In genomic region chr7:96856518-96856917, GRCm38 (mm10) we compare ENCODE assay signal across 20 mouse cellular contexts.
"Had no signal": no experiment of that assay in that cellular context is flagged by ENCODE, and none has a peak within 500 bp of the region (broad histone marks: within the 10 kb centered on the region; RNA-seq: fewer than 3 reads in every experiment).

No protein-coding gene starts in this region.

- H3K9me3 ChIP-seq: liver, embryonic 13.5 days; liver, embryonic 15.5 days; lung, embryonic 15.5 days; megakaryocyte, embryonic 14.5 days; midbrain, embryonic 10.5 days; midbrain, embryonic 12.5 days; neural tube, embryonic 13.5 days; neural tube, embryonic 15.5 days had no signal

- H3K4me3 ChIP-seq: liver, embryonic 13.5 days; liver, embryonic 15.5 days; lung, embryonic 15.5 days; midbrain, embryonic 10.5 days; midbrain, embryonic 12.5 days; myocyte; neural tube, embryonic 13.5 days; neural tube, embryonic 15.5 days had no signal

- H3K27ac ChIP-seq: liver, embryonic 13.5 days; liver, embryonic 15.5 days; lung, embryonic 15.5 days; midbrain, embryonic 10.5 days; midbrain, embryonic 12.5 days; neural tube, embryonic 13.5 days; neural tube, embryonic 15.5 days had no signal

- ATAC-seq: lung, postnatal 0 days; midbrain, embryonic 16.5 days had no signal

- H3K9ac ChIP-seq: liver, embryonic 13.5 days; liver, embryonic 15.5 days; liver, postnatal 0 days; lung, embryonic 15.5 days; midbrain, embryonic 12.5 days; neural tube, embryonic 13.5 days; neural tube, embryonic 15.5 days had no signal

- H3K27me3 ChIP-seq: liver, embryonic 13.5 days; lung, embryonic 15.5 days; midbrain, embryonic 12.5 days; neural tube, embryonic 13.5 days; neural tube, embryonic 15.5 days had no signal

- DNase-seq: liver, embryonic 13.5 days; liver, postnatal 0 days; lung, adult 2 months; lung, postnatal 14 days; lung, postnatal 36 days; midbrain, embryonic 14.5 days; right cerebral cortex, postnatal 14 days; thymus, adult 18-20 months; thymus, postnatal 14 days; thymus, postnatal 36 days had no signal

- H3K4me1 ChIP-seq: liver, embryonic 13.5 days; liver, embryonic 15.5 days; midbrain, embryonic 10.5 days; midbrain, embryonic 12.5 days had no signal

- H3K36me3 ChIP-seq: liver, embryonic 13.5 days; liver, embryonic 15.5 days; lung, embryonic 15.5 days had no signal
